Mouse (Mus musculus): Measurements from ENCODE around the gene Atp11a. TPM values are rescaled to one million over a fixed set of nuclear protein-coding genes. Genes with fewer than 3 reads are reported as not detected.

Atp11a gene
- polyA plus RNA-seq, 1 experiment from 2014 or later, result 11.7 TPM

- Histone ChIP-seq H3K27me3 (ENCODE audit: insufficient read depth, poor library complexity, severe bottlenecking) (peaks cover 37% of the 10 kb centered on the region), H3K4me1 (peaks cover 27% of the 10 kb centered on the region), H3K36me3 (peaks cover 7% of the 10 kb centered on the region; the same call in 1 of the 2 replicates), H3K27ac (no peak overlapping the region), H3K9me3 (no peaks in the 10 kb centered on the region), H3K4me3 (no peak overlapping the region)
- WGBS, result 72% methylated on average over 3 of the region's 3 CpGs
- DNase-seq (ENCODE audit: low spot score), result no peak
Measured at GRCm38 (mm10) chr8:12869661-12870060, 112.8 kb downstream of the Atp11a start.

- no peak overlapping the region for H3K4me3 ChIP-seq
- peaks cover 27% of the 10 kb centered on the region for H3K4me1 ChIP-seq
- H3K36me3 ChIP-seq, result 0 out of 2 replicates have a peak, but pooled peaks cover under 1% of the 10 kb centered on the region
- H3K27ac ChIP-seq, result no peak overlapping the region
- 86% methylated on average over 5 of the region's 5 CpGs for WGBS
- no peak for DNase-seq (ENCODE audit: low spot score)
- H3K27me3 ChIP-seq (ENCODE audit: insufficient read depth, poor library complexity, severe bottlenecking), result peaks cover 47% of the 10 kb centered on the region
- no peaks in the 10 kb centered on the region for H3K9me3 ChIP-seq
Measured at GRCm38 (mm10) chr8:12870656-12871055, 113.8 kb downstream of the Atp11a start.

DNA sequence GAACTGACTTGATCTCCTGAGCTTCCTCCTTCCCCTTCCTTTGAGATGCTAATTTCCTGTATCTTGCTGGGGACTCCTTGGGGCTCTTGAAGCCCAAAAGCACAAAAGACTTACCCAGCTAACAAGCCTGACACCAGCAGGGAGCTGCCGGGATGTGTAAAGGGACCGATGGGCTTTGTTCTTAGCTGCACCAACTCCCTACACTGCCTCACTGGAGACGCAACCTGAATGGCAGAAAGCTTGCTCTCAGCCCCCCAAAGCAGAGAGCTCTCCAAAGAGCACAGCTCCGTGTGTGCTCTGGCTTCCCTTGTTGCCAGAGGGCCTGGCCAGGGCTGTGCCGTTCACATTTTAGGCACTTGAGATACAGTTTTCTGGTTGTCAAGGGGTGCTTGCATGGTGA, 114.6 kb downstream of the Atp11a start:
- no peaks in the 10 kb centered on the region for H3K9me3 ChIP-seq
- DNase-seq (ENCODE audit: low spot score), result no peak

GRCm38 (mm10) chr8:12872983-12873356, 116.2 kb downstream of the Atp11a start:
- peaks cover 59% of the 10 kb centered on the region for H3K27me3 ChIP-seq (ENCODE audit: insufficient read depth, poor library complexity, severe bottlenecking)
- H3K4me1 ChIP-seq, result peaks cover 42% of the 10 kb centered on the region
- H3K27ac ChIP-seq, result peak overlapping the region; percentile 62; the same call in 1 of the 2 replicates
- no peak for DNase-seq (ENCODE audit: low spot score)
- H3K36me3 ChIP-seq, result no peaks in the 10 kb centered on the region
- no peaks in the 10 kb centered on the region for H3K9me3 ChIP-seq
- peak overlapping the region; percentile 69 for H3K4me3 ChIP-seq
- 10% methylated on average over 9 of the region's 9 CpGs for WGBS

More for the DNA sequence above, 114.6 kb downstream of the Atp11a start:
- Histone ChIP-seq H3K27ac (0 out of 2 replicates have a peak overlapping the region, but pooled peaks have one; percentile 25), H3K4me1 (peaks cover 33% of the 10 kb centered on the region), H3K36me3 (no peaks in the 10 kb centered on the region), H3K27me3 (ENCODE audit: insufficient read depth, poor library complexity, severe bottlenecking) (peaks cover 54% of the 10 kb centered on the region), H3K4me3 (no peak overlapping the region)
- WGBS, result 3% methylated on average over 5 of the region's 5 CpGs

DNA sequence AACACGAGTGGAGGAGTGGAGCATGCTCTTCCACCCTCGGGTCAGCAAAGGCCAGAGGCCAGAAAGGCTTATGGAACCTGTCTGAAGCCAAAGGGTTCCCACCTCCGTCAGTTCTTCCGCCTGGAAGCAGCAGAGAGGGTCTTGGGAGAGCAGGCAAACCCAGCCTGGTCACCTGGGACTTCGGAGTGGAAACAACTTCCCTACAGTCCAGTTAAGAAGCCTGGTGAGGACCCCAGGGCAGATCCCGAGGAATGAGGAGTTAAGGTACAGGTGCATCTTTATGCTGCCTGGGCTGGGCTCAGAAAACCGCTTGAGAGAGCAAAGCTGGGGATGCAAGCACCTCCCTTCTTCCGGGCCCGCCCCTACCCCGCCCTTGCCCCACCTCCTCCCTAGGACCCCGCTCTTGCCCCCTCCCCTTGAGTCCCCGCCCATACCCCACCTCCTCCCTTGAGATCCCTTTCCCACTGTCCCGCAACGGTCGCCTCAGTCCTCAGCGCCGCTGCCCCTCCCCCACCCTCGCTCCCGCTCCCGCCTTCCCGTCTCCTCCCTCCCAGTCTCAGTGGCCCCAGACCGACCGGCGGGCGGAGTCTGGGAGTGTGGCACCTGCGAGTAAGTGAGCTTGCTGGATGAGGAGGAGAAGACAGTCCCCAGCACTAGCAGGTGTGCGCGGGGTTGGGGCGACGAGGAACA, 116.7 kb downstream of the Atp11a start, which contains the start of gene Mcf2l:
TSS of gene Mcf2l (plus strand) at position 450 of the 690 bp plus-strand sequence.
- Histone ChIP-seq H3K27me3 (ENCODE audit: insufficient read depth, poor library complexity, severe bottlenecking) (peaks cover 59% of the 10 kb centered on the region), H3K27ac (peak within 1 kb of the TSS; percentile 62), H3K36me3 (no peaks in the 10 kb centered on the region), H3K4me3 (peak within 1 kb of the TSS; percentile 69), H3K9me3 (no peaks in the 10 kb centered on the region), H3K4me1 (peaks cover 45% of the 10 kb centered on the region)
- DNase-seq (ENCODE audit: low spot score), result peak; percentile 84
- WGBS, result 1% methylated on average over 27 of the region's 30 CpGs

- Histone ChIP-seq H3K27ac (peak overlapping the region; percentile 62), H3K36me3 (no peaks in the 10 kb centered on the region), H3K4me1 (peaks cover 48% of the 10 kb centered on the region), H3K27me3 (ENCODE audit: insufficient read depth, poor library complexity, severe bottlenecking) (peaks cover 59% of the 10 kb centered on the region), H3K4me3 (peak overlapping the region; percentile 69), H3K9me3 (no peaks in the 10 kb centered on the region)
- 26% methylated on average over 8 of the region's 8 CpGs for WGBS
- no peak for DNase-seq (ENCODE audit: low spot score)
Measured at GRCm38 (mm10) chr8:12874194-12874791, 117.5 kb downstream of the Atp11a start.

- Histone ChIP-seq H3K9me3 (no peaks in the 10 kb centered on the region), H3K27ac (no peak overlapping the region), H3K36me3 (no peaks in the 10 kb centered on the region), H3K27me3 (ENCODE audit: insufficient read depth, poor library complexity, severe bottlenecking) (peaks cover 61% of the 10 kb centered on the region), H3K4me1 (peaks cover 52% of the 10 kb centered on the region), H3K4me3 (no peak overlapping the region)
- DNase-seq (ENCODE audit: low spot score), result no peak
- WGBS, result 64% methylated on average over 4 of the region's 4 CpGs
Measured at GRCm38 (mm10) chr8:12874971-12875370, 118.2 kb downstream of the Atp11a start.

- Histone ChIP-seq H3K9me3 (no peaks in the 10 kb centered on the region), H3K4me3 (no peak overlapping the region), H3K36me3 (no peaks in the 10 kb centered on the region), H3K4me1 (peaks cover 55% of the 10 kb centered on the region), H3K27me3 (ENCODE audit: insufficient read depth, poor library complexity, severe bottlenecking) (peaks cover 49% of the 10 kb centered on the region), H3K27ac (no peak overlapping the region)
- whole genome bisulfite sequencing, result 78% methylated on average over 6 of the region's 6 CpGs
- DNase-seq (ENCODE audit: low spot score), result no peak
Measured at GRCm38 (mm10) chr8:12877126-12877525, 120.3 kb downstream of the Atp11a start.

DNA sequence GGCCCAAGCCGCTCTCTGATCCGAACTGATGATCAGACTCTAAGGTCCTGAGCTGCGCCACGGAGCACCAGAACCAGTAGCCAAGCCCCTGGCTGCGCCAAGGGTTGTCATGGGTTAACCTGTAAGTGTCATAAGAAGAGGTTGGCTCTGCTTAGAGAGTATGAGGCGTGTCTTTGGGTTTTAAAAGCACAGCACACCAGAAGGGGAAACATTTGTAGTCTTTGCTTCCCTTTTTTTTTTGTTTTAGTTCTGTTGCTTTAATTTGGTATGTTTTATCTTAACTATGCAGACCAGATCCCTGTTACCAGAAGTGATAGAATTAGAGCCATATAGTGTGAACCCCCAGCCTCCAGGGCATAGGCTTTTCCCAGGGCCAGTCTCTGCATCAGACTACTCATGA, 123.3 kb downstream of the Atp11a start:
- 89% methylated on average over 6 of the region's 6 CpGs for WGBS
- Histone ChIP-seq H3K27ac (no peak overlapping the region), H3K4me3 (no peak overlapping the region), H3K9me3 (no peaks in the 10 kb centered on the region), H3K4me1 (peaks cover 58% of the 10 kb centered on the region), H3K27me3 (ENCODE audit: insufficient read depth, poor library complexity, severe bottlenecking) (peaks cover 24% of the 10 kb centered on the region), H3K36me3 (no peaks in the 10 kb centered on the region)
- DNase-seq (ENCODE audit: low spot score), result no peak

DNA sequence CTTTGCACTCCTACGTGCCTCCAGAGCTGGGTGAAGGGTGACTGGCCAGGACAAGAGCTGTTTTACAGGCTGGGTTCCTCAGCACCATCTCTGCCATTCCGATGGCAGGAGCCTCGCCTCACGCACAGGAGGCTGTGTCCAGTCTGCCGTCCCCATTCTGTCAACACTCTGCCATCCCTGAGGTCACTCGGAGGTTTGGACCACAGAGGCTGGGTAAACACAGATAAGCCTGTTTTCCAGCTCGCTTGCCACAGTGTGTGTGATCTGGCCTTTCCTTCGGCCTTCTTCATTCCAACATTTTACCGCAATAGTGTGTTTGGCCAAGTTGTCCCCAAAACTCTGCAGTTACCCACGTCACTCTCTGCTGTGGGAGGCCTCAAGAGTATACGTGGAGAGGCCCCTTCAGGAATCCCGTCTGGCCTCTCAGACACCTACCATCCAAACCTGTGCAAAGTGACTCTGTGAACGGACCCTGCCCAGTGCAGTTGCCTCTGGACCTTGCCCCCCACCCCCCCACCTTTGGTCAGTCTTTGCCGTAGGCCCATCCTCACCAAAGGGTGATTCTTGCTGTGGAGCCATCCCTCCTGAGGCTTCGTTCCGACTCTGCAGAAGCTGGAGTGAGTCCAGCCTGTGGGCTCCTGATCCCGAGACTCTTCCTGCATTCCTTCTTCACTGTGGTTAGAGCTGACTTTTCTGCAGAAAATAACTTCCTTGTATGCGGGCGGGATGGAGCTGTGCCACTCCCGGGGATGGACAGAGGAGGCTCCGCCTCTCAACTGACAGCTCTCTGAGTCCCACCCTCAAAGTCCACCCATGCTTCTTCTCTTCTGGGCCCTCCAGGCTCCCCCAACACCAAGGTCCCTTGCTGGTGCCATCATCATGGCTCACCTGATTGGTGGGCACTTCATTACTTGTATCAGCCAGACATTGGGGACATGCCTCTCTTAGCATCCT, 126.5 kb downstream of the Atp11a start:
- Histone ChIP-seq H3K27ac (peak overlapping the region; percentile 65), H3K4me1 (peaks cover 40% of the 10 kb centered on the region), H3K36me3 (no peaks in the 10 kb centered on the region), H3K27me3 (ENCODE audit: insufficient read depth, poor library complexity, severe bottlenecking) (peaks cover 21% of the 10 kb centered on the region; the same call in 1 of the 2 replicates), H3K9me3 (no peaks in the 10 kb centered on the region), H3K4me3 (peak overlapping the region; percentile 28; the same call in 1 of the 2 replicates)
- 35% methylated on average over 21 of the region's 21 CpGs for WGBS
- DNase-seq (ENCODE audit: low spot score), result peak; percentile 86

- 80% methylated on average over 16 of the region's 16 CpGs for WGBS
- no peak for DNase-seq (ENCODE audit: low spot score)
Measured at GRCm38 (mm10) chr8:12887772-12888435, 131.1 kb downstream of the Atp11a start.

GRCm38 (mm10) chr8:12889046-12889598, 132.3 kb downstream of the Atp11a start:
- Histone ChIP-seq H3K27ac (no peak overlapping the region), H3K36me3 (0 out of 2 replicates have a peak, but pooled peaks cover 3% of the 10 kb centered on the region), H3K27me3 (ENCODE audit: insufficient read depth, poor library complexity, severe bottlenecking) (peaks cover 50% of the 10 kb centered on the region), H3K9me3 (no peaks in the 10 kb centered on the region), H3K4me3 (no peak overlapping the region), H3K4me1 (no peaks in the 10 kb centered on the region; the same call in none of the 2 replicates)
- DNase-seq (ENCODE audit: low spot score), result no peak
- WGBS, result 85% methylated on average over 11 of the region's 11 CpGs

More at GRCm38 (mm10) chr8:12887772-12888435, 131.1 kb downstream of the Atp11a start:
- H3K4me1 ChIP-seq, result peaks cover 11% of the 10 kb centered on the region
- no peak overlapping the region for H3K4me3 ChIP-seq
- no peak overlapping the region for H3K27ac ChIP-seq
- peaks cover 43% of the 10 kb centered on the region for H3K27me3 ChIP-seq (ENCODE audit: insufficient read depth, poor library complexity, severe bottlenecking)
- H3K9me3 ChIP-seq, result no peaks in the 10 kb centered on the region
- H3K36me3 ChIP-seq, result 0 out of 2 replicates have a peak, but pooled peaks cover 3% of the 10 kb centered on the region

Measured in heart, embryonic 10.5 days (tissue).